Mouse (Mus musculus): ENCODE results near the gene Adam22. TPM values are rescaled to one million over a fixed set of nuclear protein-coding genes. Genes with fewer than 3 reads are reported as not detected.

The Adam22 gene
- total RNA-seq, 2 experiments from 2014 or later: 1.5 to 2.3 TPM

DNA sequence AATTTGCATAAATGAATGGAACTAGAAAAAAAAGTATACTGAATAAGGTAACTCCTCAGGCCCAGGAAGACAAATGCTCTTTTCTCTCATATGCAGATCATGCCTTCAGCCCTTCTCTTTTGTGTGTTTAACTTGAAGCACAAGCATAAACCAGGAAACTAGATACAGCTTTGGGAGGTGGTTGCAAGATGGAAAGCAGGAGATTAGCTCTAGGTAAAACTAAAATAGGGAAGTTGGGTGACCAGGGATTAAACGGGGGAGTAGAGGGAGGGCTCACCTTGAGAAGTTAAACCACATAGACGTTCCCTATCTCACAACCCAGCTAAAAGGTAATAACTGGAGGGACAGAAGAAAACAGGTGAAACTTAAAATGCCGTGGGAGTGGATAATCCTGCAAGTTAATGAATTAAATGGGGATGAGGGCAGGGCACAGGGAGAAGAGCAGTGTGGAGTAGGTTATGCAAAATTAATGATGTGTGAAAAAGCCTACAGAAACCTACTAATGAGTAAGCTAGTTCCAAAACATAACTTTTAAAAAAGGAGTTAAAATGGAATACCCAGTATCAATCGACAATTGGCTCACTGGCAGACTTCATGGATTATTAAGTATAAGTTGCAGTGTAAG is 40.2 kb downstream of the Adam22 start:
- ATAC-seq (replicated peaks; ENCODE audit: poor library complexity, severe bottlenecking): no peak

DNA sequence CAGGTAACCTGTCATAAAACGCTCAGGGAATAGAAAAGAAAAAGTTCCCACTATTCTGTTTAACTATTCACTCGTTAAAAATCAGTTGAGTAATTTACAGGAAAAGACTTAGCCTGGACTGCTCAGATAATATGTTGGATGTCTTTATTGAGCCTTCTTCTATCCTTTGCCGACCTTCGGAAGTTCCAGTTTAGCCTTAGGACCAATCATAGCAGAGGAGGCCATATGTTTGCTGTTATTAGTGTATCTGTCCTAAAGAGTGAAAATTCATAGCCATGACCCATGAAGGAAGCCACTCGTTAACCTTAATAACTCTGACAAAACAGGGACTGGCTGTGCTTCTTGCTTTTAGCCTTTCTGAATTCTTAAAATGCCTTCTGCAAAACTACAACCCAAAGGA is 41.3 kb downstream of the Adam22 start:
- no peak for ATAC-seq (replicated peaks; ENCODE audit: poor library complexity, severe bottlenecking)

DNA sequence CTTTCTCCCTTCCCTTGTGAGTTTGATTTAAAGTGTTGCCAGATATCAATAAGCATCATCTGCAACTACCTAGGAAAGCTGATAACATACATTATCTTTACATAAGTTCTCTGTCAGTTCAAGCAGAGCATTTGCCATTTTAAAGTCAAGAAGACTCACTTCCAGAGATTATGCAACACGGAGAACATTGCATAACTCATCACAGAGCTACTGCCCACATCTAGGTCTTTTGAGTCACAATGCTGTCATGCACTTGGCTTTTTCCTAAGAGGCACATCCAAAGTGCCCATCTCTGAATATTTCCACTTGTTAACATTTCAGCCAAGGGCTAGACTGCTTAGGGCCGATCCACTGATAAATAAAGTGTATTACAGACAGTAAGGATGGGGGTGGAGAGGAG is 55.6 kb downstream of the Adam22 start:
- ATAC-seq (replicated peaks; ENCODE audit: poor library complexity, severe bottlenecking): peak; percentile 87

DNA sequence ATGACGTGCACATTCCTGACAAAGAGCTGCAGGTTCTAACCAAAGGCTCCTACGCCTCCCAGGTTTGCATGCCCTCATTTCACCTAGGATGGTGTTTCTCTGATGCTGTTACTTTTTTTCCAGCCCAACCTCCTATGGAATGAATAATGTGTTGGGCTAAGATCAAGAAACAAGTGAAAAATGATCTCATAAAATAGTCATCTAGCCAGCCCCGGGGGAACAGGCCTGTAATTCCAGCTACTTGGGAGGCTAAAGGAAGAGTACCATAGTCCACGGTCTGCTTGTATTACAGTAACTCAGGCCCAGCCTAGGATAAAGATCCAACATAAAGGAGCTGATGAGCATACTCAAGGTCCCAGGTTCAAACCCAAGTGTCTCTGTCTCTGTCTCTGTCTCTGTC is 57.1 kb downstream of the Adam22 start:
- no peak for ATAC-seq (replicated peaks; ENCODE audit: poor library complexity, severe bottlenecking)

DNA sequence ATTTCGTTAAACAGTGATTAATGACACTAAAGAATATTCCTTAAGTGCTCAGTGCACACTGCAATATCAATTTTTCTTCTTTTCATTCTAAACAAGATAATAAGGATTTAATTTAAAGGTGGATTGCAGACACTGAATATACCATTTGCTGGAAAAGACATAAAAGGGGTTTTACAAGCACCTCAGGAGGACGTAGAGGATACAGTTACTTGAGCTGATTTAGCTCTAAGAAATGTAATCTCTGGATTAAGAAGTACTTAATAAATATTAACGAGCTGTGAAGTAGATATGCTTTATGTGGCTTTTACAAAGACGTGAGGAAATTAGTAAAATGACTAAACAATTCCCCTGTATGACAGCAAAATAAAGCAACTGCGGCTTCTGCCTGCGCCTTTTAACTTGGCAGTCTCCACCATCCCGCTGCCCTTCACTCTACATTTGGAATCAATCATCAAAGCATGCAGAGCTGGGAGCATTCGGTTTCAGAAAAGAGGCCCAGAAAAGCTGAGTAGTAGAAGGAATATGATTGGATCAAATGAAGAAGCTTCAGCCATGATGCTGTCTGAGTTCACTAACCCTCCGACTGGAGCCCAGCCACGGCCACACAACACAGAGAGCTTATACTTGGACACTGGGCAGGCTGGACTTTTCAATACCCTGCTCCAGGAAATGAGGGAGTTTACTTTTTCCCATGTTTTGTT is 70.1 kb downstream of the Adam22 start:
- ATAC-seq (replicated peaks; ENCODE audit: poor library complexity, severe bottlenecking): no peak

DNA sequence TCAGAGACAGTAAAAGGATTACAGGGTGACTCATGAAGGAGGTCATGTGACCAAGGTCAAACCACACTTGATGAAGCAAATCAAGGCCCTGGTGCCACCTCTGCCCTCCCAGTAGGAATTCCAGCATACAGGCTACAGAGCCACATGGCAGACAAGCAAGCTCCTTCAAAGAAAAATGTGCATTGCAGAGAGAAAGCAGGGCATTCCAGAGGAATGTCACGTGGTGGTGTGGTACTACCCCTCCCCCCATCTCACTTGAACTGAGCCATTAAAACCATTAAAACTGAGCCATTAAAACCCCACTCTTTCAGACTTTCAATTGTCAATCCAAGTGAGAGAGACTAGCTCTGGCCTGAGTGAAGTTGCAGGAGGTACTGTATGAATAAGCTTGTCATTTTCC is 74.7 kb downstream of the Adam22 start:
- no peak for ATAC-seq (replicated peaks; ENCODE audit: poor library complexity, severe bottlenecking)

DNA sequence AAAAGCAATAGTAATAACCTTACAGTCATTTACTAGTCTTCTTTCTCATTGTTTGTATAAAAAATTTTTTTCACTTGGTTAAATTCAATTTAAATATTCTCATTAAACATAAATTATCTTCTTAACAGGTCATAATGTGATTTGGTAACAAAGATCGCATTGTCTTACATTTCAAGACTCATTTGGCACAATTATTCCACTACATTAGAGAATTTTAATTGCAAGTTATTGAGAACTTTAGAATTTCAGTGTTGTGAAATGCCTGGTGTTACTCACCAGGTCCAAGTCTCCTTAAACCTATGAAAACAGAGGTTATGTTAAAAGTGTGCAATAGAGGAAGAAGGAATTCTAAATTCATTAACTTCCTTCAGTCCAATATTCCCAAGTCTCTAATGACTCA is 76.5 kb downstream of the Adam22 start:
- no peak for ATAC-seq (replicated peaks; ENCODE audit: poor library complexity, severe bottlenecking)

DNA sequence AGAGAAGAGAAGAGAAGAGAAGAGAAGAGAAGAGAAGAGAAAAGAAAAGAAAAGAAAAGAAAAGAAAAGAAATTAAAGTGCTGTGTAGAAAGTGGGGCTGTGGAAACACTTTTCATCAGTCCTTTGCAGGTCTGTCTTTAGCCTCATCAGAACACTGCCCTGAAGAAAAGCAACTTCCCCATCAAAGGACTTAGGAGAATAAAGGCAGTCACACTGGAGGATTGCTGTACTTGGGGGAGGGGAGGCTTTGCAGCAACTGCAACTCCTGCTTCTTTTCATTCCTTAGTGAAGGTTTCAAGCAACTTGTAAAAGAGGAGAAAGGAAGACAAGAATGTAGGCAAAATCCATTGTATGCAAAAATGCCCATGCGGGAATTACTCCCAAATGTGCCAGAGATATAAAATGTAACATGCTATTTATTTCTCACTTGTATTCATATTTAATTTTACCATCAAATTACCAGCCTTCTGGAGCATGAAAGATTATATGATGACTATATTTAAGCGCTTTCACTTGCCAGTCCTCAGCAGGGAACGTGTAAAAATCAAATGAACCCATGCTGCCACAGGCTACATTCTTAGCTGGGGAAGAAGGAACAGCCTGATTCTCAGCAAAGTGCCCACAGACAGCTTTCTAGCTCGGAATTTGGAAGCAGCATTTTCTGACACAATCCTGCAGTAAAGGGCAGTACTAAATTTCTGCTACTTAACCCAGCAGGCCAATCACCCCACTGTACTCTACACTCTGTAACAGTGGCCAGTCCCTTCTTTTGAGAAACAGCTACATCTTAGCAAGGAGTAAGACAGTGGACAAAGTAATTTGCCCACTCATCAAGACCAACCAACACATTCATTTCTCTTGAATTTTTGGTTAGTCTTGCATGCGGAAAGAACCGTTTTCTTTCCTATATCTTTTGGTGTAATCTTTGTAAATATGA is 78.0 kb downstream of the Adam22 start:
- no peak for ATAC-seq (replicated peaks; ENCODE audit: poor library complexity, severe bottlenecking)

DNA sequence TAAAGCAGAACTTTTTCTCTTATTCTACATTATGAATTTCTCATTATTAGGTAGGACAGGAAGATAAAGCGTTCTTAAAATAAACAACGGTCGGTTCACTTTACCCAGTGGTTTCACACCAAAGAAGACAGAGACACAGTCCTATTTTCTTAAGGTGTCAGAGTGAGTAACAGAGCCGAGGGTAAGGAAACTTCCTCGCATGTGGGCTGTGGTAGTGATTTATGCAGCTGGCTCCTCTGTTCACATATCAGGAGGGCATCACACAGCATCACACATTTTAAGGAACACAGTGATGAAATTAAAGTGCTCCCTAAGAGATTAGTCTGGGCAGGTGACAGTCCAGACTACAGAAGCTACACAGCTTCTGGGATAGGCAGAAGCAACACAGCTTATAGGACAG is 83.8 kb downstream of the Adam22 start:
- ATAC-seq (replicated peaks; ENCODE audit: poor library complexity, severe bottlenecking): no peak

DNA sequence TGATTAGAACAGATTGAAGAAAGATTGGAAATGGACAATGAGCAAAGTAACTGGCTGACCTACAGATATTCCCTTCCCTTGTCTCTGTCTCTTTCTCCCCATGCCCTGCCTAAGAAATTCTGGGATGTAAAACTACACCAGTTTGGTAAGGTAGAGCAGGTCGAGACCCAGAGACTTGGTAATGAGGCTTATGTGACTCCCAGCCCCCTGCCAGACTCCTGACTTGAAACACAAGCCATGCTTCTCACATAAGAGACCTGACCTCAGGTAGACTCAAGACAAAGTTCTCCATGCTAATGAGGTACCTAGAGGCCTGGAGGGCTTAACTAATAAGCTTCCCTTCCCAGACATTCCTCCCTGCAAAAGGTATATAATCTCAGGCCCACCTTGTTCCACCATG is 91.8 kb downstream of the Adam22 start:
- no peak for ATAC-seq (replicated peaks; ENCODE audit: poor library complexity, severe bottlenecking)

DNA sequence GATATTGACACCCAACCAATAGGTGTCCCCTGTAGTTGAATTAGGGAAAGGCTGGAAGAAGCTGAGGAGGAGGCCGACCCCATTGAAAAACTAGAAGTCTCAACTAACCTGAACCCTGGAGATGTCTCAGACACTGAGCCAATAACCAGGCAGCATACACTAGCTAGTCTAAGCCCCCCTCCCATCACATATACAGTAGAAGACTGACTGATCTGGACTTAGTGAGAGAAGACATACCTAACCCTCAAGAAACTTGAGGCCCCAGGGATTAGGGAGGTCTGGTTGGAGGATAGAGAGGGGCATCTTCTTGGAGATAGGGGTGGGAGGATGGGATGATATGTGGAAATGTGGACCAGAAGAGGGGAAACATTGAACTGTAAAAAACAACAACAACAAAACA is 110.6 kb downstream of the Adam22 start:
- ATAC-seq (replicated peaks; ENCODE audit: poor library complexity, severe bottlenecking): no peak

DNA sequence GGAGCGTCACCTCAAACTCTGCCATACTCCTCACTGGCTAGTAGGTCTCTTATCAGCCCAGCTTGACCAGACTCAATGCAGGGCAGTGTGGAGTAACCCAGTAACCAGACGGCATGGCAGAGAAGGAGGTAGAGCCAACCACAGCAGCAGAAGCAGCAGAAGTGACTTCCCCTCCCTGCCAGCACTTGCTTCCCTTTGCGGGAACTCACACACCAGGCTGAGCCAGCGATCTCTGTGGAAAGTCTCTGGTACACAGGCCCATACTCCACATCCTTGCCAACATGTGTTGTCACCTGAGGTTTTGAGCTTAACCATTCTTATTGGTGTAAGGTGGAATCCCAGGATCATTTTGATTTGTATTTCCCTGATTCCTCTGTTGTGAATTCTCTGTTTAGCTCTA is 111.5 kb downstream of the Adam22 start:
- ATAC-seq (replicated peaks; ENCODE audit: poor library complexity, severe bottlenecking): peak; percentile 77

DNA sequence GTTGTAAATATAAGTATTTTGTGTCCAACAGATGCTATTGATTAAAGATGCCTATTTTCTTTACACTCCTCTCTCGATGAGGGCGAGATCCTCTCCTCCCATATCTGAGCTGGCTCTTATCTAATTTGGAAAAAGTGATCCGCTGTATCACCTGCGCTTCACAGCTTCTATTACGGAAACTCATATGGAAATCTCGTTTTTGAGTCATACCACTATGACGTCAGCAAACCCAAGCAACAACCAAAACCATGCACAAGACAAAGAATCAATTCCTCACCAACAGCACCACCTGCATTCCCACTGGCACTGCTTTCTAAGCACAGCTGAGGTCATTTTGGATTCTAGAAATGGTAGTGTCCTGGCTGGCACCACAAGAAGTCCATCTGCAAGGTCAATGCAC is 123.3 kb downstream of the Adam22 start:
- no peak for ATAC-seq (replicated peaks; ENCODE audit: poor library complexity, severe bottlenecking)

DNA sequence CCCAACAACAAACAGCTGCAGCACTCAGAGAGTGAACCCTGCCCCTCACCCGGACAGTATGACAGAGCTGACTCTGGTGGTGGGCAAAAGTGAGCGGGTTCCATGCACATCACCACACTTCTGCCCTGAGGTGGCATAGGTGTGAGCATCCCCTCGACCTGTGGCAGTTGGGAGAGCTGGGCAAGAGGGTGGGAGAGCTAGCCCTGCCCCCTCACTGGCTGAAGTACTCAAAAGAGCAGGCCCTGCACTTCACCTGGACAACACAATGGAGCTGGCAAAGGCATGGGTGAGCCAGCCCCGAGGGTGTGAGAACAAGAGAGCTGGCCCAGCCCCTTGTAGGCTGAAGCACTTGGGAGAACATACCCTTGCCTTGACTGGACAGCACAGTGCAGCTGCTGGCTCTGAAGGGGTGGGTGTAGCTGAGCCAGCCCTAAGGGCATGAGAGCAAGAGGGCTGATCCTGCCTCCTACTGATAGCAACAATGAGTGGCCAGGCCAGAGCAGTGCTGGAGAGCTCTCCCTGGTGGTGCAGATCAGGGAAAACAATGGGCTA is 124.8 kb downstream of the Adam22 start:
- no peak for ATAC-seq (replicated peaks; ENCODE audit: poor library complexity, severe bottlenecking)

DNA sequence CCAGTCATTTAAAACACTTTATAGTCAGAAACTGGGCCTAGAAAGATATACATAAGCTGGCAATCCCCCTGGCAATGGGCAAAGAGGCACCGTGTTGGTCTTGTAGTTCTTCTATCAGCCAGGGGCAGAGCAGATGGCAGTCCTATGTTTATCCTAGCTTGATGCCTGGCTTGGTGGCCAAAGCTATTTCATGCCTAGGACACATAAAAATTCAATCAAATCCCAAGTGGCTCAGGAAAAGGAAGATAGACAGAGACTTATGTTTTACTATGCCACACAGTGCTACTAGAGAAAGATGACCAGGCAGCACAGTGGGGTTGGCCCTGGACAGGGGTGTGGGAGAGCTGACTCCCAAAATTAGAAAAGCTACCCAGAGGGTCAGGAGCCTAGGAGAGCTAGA is 125.3 kb downstream of the Adam22 start:
- ATAC-seq (replicated peaks; ENCODE audit: poor library complexity, severe bottlenecking): no peak

DNA sequence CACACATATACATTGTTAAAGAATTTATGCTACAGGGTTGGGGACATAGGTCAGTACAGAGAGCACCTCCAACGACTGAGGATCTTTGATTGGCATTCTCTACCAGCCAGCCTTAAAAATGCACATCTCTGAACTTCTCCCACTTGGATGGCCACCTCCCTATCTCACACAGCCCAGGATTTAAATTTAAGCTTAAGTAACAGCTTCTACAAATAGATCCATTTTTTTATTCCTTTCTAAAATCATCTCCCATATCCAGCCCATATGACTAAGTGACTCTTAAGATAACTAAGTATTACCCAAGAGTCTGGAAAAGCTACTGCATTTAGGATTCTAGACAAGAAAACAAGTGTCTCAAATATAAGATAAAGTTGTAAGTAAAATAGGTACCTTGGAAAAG is 140.9 kb downstream of the Adam22 start:
- no peak for ATAC-seq (replicated peaks; ENCODE audit: poor library complexity, severe bottlenecking)

DNA sequence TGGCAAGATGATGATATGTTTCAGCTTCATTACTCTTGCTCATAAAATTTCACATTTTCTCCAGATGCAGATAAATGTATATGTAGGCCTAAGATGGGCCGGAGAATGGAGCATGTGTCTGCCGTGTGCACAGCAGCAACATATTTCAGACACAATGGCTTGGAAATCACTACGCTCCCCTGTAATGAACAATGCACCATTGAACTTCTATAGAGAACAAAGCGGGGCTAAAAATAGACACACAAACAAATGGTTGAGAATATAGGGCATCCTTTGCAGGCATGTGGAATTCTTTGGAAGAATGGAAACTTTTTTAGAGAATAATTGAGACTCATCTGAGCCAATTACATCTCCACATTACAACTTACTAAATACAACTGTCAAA is 143.6 kb downstream of the Adam22 start:
- no peak for ATAC-seq (replicated peaks; ENCODE audit: poor library complexity, severe bottlenecking)

DNA sequence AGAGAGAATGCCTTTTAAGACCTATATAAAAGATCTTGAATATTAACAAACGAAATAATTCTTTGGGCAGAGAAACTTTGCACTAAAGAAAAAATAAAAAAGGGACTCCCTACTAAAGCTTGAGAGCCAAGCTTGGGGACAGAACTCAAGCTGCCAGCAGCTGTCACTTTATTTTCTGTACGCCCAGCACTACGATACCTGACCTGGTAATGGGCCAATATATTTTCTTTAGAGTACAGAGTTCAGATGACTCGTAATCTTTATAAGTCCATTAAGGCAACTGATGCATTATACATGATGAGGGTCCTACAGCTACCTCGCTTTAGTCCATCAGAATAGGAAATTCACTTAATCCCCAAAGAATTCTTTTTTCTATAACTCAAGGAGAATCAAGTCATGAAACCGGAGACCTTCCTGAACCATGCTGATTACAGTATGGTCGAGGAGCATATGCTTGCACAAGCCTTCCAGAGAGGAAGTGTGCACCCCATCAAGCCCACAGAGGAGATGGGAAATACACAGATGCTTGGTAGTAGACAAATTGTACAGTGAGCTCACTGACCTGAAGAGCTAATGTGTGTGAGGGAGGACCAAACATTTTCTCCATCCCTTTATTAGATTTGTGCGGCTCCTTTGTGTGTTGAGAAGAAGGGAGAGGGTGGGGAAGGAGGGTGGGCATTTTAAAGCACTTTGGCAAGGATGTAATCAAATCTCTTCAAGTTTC is 144.2 kb downstream of the Adam22 start:
- ATAC-seq (replicated peaks; ENCODE audit: poor library complexity, severe bottlenecking): peak; percentile 89

DNA sequence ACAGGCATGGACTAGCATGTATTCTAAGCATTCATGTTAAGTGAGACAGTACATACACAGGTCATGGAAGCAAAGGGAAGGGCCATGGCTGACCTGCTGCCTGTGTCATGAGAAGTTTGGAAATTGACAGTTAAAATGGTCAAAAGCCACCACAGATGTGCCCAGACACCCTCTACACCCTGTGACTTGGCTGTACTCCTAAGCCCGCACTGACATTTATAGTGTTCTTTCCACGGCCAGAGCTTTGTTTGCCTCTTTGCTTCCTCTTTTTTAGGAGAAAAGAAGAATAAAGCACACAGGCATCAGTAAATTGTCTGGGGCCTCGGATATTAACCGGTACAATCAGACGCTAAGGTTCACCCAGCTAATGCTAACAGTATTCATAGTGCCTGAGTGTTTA is 146.3 kb downstream of the Adam22 start:
- ATAC-seq (replicated peaks; ENCODE audit: poor library complexity, severe bottlenecking): peak; percentile 75

DNA sequence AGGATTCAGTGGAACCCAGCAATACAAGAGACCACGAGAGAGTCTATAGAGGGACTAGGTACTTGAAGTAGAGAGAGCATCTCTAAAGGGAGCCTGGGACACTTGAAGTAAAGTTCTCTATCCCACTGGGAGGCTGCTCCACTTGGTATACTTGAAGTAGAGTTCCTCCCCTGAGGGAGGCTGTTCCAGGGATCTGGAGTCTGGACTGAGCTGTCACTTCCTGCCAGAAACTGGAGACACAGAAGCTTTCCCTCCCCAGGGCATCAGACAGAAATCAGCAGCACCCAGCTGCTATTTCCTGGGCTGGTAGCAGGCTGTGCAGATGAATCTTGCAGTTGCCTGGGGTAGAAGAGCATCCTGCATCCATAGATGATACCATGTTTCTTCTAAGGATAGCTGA is 152.1 kb downstream of the Adam22 start:
- ATAC-seq (replicated peaks; ENCODE audit: poor library complexity, severe bottlenecking): no peak

Measured in granulocyte monocyte progenitor cell, adult 5-6 weeks (primary cell).